ENCODE assay signal across 14 mouse cellular contexts in the genomic region with DNA sequence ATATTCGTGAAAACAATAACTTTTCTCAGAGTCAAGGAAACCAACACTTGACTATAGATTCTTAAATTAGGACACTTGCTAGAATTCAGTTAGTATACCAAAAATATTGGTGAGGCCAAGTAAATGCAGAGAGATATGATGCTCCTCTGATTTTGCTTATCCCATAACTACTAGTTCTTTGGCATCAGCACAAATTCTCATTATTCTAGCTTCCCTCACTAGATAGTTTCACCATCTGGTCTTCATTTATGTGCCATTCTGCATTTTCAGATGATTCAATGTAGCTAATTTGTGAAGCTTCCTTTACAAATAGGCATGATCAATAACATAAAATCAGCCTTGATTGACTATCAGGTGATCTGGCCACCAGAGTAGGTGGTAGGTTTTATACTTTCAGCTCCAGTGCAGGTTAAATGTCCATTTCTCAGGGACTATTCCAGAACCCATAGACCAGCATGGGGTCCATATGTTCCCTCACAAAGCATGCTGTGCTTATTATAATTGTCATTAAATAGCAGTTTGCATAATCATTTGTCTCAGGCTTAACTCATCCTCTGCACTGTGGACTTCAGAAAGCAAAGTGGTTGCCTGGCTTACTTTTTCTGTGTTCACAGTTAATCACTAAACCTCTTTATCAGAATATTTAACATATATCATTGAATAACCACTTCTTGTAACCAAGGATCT.
DNase-seq lines count a peak whose midpoint lies in the region; ATAC-seq lines count a peak whose summit lies in the region.
"Had no signal": no experiment of that assay in that cellular context is flagged by ENCODE, and none has a peak within 500 bp of the region (broad histone marks: within the 10 kb centered on the region; RNA-seq: fewer than 3 reads in every experiment).

No protein-coding gene starts in this region.

- H3K9ac ChIP-seq in hindbrain, embryonic 14.5 days: no peak overlapping the region
- H3K9ac ChIP-seq in hindbrain, embryonic 11.5 days (ENCODE audit: low read depth, low read length): no peak overlapping the region
- no peak overlapping the region for H3K9ac ChIP-seq in neural tube, embryonic 14.5 days (replicated peaks; ENCODE audit: low read depth, low read length)
- no peak overlapping the region for H3K9ac ChIP-seq in neural tube, embryonic 15.5 days (replicated peaks)
- H3K9ac ChIP-seq: heart, embryonic 13.5 days; liver, embryonic 13.5 days had no signal

- no peaks in the 10 kb centered on the region for H3K36me3 ChIP-seq in hindbrain, embryonic 14.5 days (replicated peaks; ENCODE audit: control insufficient read depth, insufficient read depth)
- H3K36me3 ChIP-seq in hindbrain, embryonic 11.5 days (ENCODE audit: control insufficient read depth, insufficient read depth, low read length): no peaks in the 10 kb centered on the region
- H3K36me3 ChIP-seq in neural tube, embryonic 14.5 days (ENCODE audit: control insufficient read depth, insufficient read depth, low read length): no peaks in the 10 kb centered on the region
- H3K36me3 ChIP-seq in neural tube, embryonic 15.5 days: no peaks in the 10 kb centered on the region
- H3K36me3 ChIP-seq: heart, embryonic 13.5 days; liver, embryonic 13.5 days had no signal

- ATAC-seq in hindbrain, embryonic 14.5 days (ENCODE audit: low FRiP score): 0 out of 2 replicates have a peak, but pooled peaks have one; percentile 57
- ATAC-seq in hindbrain, embryonic 11.5 days (ENCODE audit: low FRiP score): no peak
- peak; percentile 56; the same call in 1 of the 2 replicates for ATAC-seq in neural tube, embryonic 14.5 days (ENCODE audit: low read depth)
- ATAC-seq in neural tube, embryonic 15.5 days (ENCODE audit: low FRiP score): no peak

- WGBS in hindbrain, embryonic 14.5 days: 89% methylated on average over 1 of the region's 1 CpGs
- 78% methylated on average over 1 of the region's 1 CpGs for WGBS in hindbrain, embryonic 11.5 days
- WGBS in neural tube, embryonic 14.5 days: 76% methylated on average over 1 of the region's 1 CpGs
- 91% methylated on average over 1 of the region's 1 CpGs for WGBS in neural tube, embryonic 15.5 days

- no peak overlapping the region for H3K4me2 ChIP-seq in hindbrain, embryonic 14.5 days (replicated peaks)
- H3K4me2 ChIP-seq in hindbrain, embryonic 11.5 days (replicated peaks; ENCODE audit: low read depth, low read length): no peak overlapping the region
- no peak overlapping the region for H3K4me2 ChIP-seq in neural tube, embryonic 14.5 days (ENCODE audit: low read depth, low read length)
- no peak overlapping the region for H3K4me2 ChIP-seq in neural tube, embryonic 15.5 days
- H3K4me2 ChIP-seq: heart, embryonic 13.5 days; liver, embryonic 13.5 days had no signal

- H3K4me1 ChIP-seq in hindbrain, embryonic 14.5 days (replicated peaks; ENCODE audit: control insufficient read depth, insufficient read depth, low read length): no peaks in the 10 kb centered on the region
- no peaks in the 10 kb centered on the region for H3K4me1 ChIP-seq in hindbrain, embryonic 11.5 days (replicated peaks; ENCODE audit: control insufficient read depth, insufficient read depth, low read length)
- H3K4me1 ChIP-seq in neural tube, embryonic 14.5 days (ENCODE audit: control insufficient read depth, insufficient read depth, low read length): no peaks in the 10 kb centered on the region
- no peaks in the 10 kb centered on the region for H3K4me1 ChIP-seq in neural tube, embryonic 15.5 days
- H3K4me1 ChIP-seq: heart, embryonic 13.5 days; liver, embryonic 13.5 days had no signal

- DNase-seq in hindbrain, embryonic 14.5 days (ENCODE audit: low spot score): no peak
- no peak for DNase-seq in hindbrain, embryonic 11.5 days (ENCODE audit: low spot score)
- peak; percentile 45 to 73 for DNase-seq in cerebellum, postnatal 25 days
- no peak for DNase-seq in adrenal gland, postnatal 4 days (ENCODE audit: low spot score in 2 of 2)
- no peak for DNase-seq in embryo, embryonic 10.5 days (ENCODE audit: low spot score)
- DNase-seq: heart, postnatal 4 days; kidney, adult 11 months; kidney, postnatal 10 days; liver, embryonic 13.5 days; thymus, postnatal 25 days had no signal

- no peak overlapping the region for H3K4me3 ChIP-seq in hindbrain, embryonic 14.5 days (replicated peaks; ENCODE audit: low read length)
- no peak overlapping the region for H3K4me3 ChIP-seq in hindbrain, embryonic 11.5 days (ENCODE audit: low read depth, low read length)
- no peak overlapping the region for H3K4me3 ChIP-seq in neural tube, embryonic 14.5 days (ENCODE audit: low read depth, low read length)
- H3K4me3 ChIP-seq in neural tube, embryonic 15.5 days (replicated peaks): no peak overlapping the region
- H3K4me3 ChIP-seq: heart, embryonic 13.5 days; liver, embryonic 13.5 days had no signal

- no peaks in the 10 kb centered on the region for H3K9me3 ChIP-seq in hindbrain, embryonic 14.5 days (ENCODE audit: control insufficient read depth, low read length)
- no peaks in the 10 kb centered on the region for H3K9me3 ChIP-seq in hindbrain, embryonic 11.5 days (ENCODE audit: control insufficient read depth, low read length)
- H3K9me3 ChIP-seq in neural tube, embryonic 14.5 days (ENCODE audit: control insufficient read depth, low read length): no peaks in the 10 kb centered on the region
- no peaks in the 10 kb centered on the region for H3K9me3 ChIP-seq in neural tube, embryonic 15.5 days (replicated peaks)
- H3K9me3 ChIP-seq: heart, embryonic 13.5 days; liver, embryonic 13.5 days had no signal

- no peaks in the 10 kb centered on the region for H3K27me3 ChIP-seq in hindbrain, embryonic 14.5 days (ENCODE audit: control insufficient read depth, insufficient read depth, low read length)
- no peaks in the 10 kb centered on the region for H3K27me3 ChIP-seq in hindbrain, embryonic 11.5 days (ENCODE audit: control insufficient read depth, insufficient read depth, low read length)
- H3K27me3 ChIP-seq in neural tube, embryonic 14.5 days (ENCODE audit: control insufficient read depth, insufficient read depth, low read length): no peaks in the 10 kb centered on the region
- H3K27me3 ChIP-seq in neural tube, embryonic 15.5 days (replicated peaks): no peaks in the 10 kb centered on the region
- H3K27me3 ChIP-seq: heart, embryonic 13.5 days; liver, embryonic 13.5 days had no signal

- H3K27ac ChIP-seq in hindbrain, embryonic 14.5 days: no peak overlapping the region
- no peak overlapping the region for H3K27ac ChIP-seq in hindbrain, embryonic 11.5 days (ENCODE audit: low read depth, low read length)
- no peak overlapping the region for H3K27ac ChIP-seq in neural tube, embryonic 14.5 days (ENCODE audit: low read depth, low read length)
- H3K27ac ChIP-seq in neural tube, embryonic 15.5 days (replicated peaks): no peak overlapping the region
- H3K27ac ChIP-seq: heart, embryonic 13.5 days; liver, embryonic 13.5 days; stomach, postnatal 0 days had no signal

Comparison
In these comparisons a context has a peak if more than half of its experiments do, and no peak if none do; other contexts are left out.
1. ATAC-seq: peak in hindbrain, embryonic 14.5 days (single experiment) and neural tube, embryonic 14.5 days (single experiment); none in hindbrain, embryonic 11.5 days (single experiment) and neural tube, embryonic 15.5 days (single experiment).
2. DNase-seq: peak in cerebellum, postnatal 25 days (2 of 2); none in hindbrain, embryonic 14.5 days (single experiment), hindbrain, embryonic 11.5 days (single experiment), adrenal gland, postnatal 4 days (0 of 2) and embryo, embryonic 10.5 days (single experiment).